Mouse (Mus musculus): ENCODE results near the gene Washc3.

The Washc3 gene

DNA sequence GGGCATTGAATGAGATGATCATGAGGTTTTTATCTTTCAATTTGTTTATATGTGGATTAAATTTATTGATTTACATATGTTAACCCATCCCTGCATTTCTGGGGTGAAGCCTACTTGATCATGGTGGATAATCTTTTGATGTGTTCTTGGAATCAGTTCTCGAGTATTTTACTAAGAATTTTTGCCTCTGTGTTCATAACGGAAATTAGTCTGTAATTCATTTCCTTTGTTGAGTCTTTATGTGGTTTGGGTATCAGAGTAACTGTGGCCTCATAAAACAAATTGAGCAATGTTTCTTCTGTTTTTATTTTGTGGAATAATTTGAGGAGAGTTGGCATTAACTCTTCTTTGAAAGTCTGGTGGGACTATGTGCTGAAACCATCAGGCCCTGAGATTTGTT is 54.7 kb downstream of the Washc3 start:
- no peak for DNase-seq (ENCODE audit: low spot score)

DNA sequence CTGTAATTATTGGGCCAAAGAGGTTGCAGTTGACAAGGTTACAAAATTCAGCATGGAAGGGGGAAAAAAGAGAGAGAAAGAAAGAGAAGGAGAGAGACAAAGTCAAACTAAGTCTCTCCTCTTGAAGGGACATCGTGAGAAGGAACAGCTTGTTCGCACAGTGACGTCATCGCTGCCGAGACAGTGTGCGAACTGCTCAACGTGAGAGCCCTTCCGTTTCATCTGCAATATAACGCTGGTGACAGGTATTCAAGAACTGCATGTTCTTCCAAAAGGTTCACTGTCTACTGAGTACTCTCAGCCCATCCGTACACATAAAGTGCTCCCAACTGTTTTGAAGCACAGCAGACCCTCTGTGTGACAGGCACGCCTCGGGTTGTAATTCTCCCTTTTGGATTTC is 59.4 kb downstream of the Washc3 start:
- no peak for DNase-seq (ENCODE audit: low spot score)

DNA sequence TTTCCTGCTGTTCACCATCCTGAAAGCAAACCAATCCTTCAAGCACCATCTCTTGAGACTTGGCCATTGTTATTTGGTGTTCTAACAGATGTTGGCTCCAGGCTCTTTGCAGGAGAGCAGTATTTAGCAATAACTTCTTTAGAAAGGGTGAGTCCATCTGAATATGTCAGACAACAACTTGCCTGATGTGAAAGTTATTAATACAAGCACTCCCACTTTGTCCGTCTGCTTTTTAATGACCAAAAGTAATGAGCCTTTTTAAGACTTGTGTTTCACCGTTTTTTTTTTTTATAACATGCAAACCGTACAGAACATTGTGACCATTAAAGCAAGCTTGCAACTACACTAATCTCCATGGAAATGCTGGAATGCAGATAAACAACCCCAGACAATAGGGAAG is 60.3 kb downstream of the Washc3 start:
- no peak for DNase-seq (ENCODE audit: low spot score)

DNA sequence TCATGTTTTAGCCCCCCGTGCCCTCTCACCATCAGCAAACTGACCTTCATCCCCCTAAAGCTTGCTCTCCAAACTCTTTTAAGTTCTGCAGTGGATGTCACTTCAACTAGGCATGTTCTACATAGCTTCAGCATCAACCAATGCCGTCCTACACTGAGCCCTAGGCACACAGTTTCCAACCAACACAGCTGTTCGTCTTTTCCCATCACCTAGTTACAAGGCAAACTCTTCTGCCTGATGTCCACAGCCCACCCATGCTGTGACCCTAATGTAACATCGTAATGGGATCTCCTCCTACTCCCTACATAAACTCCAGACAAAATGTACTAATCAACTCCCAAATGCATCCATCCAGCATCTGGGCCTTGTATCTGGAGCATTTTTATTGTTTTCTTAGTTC is 62.5 kb downstream of the Washc3 start:
- no peak for DNase-seq (ENCODE audit: low spot score)

DNA sequence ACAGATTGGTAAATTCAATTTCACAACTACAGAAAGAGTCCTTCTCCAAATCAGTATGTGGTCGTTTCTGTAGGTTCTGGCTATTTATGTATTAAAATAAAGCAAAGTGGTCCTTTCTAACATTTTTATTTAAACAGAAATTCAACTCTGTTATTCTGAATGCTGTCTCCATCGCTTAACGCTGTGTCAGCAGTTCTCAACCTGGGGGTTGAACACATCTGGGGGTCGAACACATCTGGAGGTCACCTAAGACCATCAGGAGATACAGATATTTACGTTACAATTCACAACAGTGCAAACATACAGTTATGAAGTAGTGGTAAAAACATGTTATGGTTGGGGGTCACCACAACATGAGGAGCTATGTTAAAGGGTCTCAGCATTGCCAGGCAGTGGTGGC is 73.2 kb downstream of the Washc3 start:
- DNase-seq (ENCODE audit: low spot score), result no peak

DNA sequence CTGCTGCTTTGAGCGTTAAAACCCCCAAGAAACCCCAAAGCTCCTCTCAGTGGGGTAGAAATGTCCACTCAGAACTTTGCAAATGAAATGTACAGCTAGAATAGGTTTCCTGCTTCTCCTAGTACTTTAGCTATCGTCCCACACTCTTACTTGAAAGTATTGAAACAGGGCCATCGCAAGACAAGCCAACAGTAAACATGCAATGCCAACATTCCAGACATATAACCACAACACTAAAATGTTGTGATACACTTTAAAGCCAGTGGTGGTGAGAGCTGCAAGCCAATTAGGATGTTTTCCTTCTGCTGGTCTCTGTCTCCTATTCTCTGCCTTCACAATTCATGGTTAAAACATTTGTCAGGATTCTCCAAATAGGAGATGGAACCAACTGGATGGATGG is 80.8 kb downstream of the Washc3 start:
- DNase-seq (ENCODE audit: low spot score), result no peak

DNA sequence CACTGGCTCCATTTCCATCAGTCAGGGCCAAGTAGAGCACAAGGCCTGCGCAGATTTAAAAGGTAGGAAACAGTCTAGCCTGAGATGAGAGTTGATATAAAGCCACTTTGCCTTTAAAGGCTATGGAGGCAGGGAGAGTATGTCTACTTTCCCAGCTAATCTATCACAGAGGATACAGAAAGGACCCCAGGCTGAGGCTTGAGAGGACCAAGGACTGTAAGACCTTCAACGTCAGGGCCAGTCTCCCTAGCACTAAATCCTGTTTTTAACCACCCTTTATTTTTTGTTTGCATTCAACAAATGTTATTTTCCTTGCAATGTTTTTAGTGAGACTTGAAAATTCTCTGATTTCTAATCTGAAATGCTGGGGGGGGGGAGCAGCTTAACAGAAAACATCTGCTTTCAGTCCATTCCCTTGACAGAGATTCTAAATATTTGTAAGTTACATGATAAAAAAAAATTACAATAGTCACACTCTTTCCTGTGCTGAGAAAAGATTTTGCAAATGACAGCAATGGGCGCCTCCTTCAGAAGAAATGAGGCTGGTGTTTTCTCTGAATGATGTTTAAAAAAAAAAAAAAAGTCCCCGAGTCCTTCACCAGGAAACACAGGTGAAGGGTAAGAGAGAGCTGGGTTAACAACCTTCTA is 83.6 kb downstream of the Washc3 start:
- no peak for DNase-seq (ENCODE audit: low spot score)

DNA sequence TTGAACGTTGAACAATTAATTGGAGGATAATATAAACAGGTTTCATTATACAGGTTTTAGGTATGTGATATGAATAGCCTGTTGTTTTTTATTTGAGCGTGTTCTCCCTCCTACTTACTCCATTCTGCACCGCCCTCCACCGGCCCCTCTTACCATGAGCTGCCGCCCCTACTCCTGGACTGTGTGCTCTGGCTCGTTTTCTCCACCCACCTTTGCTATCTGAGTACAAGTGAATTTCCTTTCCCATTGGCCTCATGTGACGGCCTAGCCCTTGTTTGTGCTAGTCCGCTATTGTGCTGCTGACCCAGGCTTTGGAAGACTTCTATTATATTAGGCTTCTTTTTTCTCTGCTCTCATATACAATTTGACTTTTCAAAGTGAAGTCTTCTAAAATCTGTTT is 86.4 kb downstream of the Washc3 start:
- no peak for DNase-seq (ENCODE audit: low spot score)

DNA sequence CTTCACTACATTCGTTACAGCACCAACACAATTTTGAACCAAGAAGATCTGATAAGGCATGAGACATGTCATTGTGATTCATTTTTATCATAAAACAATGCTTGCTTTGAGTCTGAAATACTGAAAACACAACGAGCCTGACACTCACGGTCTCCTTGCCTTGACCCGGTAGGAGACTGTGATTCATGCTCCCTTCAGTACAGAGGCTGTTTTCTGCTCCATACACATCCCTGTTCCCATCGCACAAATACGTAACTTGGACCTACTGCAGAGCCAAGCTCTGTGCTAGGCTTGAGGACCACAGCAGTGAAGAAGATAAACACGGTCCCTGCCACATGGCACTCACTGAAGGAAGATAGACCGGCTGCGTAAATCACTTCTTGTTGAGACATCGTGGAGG is 87.2 kb downstream of the Washc3 start:
- DNase-seq (ENCODE audit: low spot score), result no peak

DNA sequence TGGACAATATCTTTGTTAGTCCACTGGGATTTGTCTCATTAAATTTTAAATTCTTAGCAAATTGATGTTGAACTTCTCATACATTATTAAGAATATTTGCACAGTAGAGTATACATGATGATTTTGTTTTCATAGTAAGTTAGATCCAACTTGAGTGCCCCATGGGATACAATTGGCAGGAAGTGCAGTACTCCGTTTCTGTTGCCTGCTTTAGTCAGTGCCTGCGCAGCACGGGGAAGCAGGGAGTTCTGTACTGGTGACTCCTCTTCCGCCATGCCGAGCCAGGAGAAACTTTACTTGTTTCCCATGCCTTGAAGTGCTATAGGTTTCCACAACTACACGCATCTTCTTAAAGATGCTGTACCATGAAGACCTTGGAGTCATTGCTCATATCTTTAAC is 94.2 kb downstream of the Washc3 start:
- DNase-seq (ENCODE audit: low spot score), result no peak
